Mouse (Mus musculus) 3134 (cell line): ENCODE data around the gene Babam2.
"Not testable (repeated sequence)": the region's sequence is repeated elsewhere in the genome, so short reads cannot be mapped to it uniquely, and the experiment has no call there.

ENCODE experiments used
- DNase-seq: peaks from one replicate; pipeline ENCODE4 v3.0.0-alpha.2; 2011; ENCODE audit warnings: low spot score; ENCODE audit not compliant: insufficient read length; ENCODE audit errors: extremely low read depth

Babam2 gene

GRCm38 (mm10) chr5:31827304-31827703, 129.8 kb downstream of the Babam2 start:
- no peak for DNase-seq

GRCm38 (mm10) chr5:31827896-31828295, 130.4 kb downstream of the Babam2 start:
- DNase-seq, result no peak

GRCm38 (mm10) chr5:31828747-31829146, 131.3 kb downstream of the Babam2 start:
- no peak for DNase-seq

- DNase-seq, result no peak
Measured at GRCm38 (mm10) chr5:31829588-31829987, 132.1 kb downstream of the Babam2 start.

- no peak for DNase-seq
Measured at GRCm38 (mm10) chr5:31831587-31831986, 134.1 kb downstream of the Babam2 start.

- DNase-seq, result peak; percentile 61
Measured at GRCm38 (mm10) chr5:31835691-31836090, 138.2 kb downstream of the Babam2 start.

GRCm38 (mm10) chr5:31839973-31840372, 142.5 kb downstream of the Babam2 start:
- no peak for DNase-seq

GRCm38 (mm10) chr5:31840406-31840805, 142.9 kb downstream of the Babam2 start:
- no peak for DNase-seq

- DNase-seq, result no peak
Measured at GRCm38 (mm10) chr5:31844856-31845255, 147.4 kb downstream of the Babam2 start.

- no peak for DNase-seq
Measured at GRCm38 (mm10) chr5:31846971-31847370, 149.5 kb downstream of the Babam2 start.

- no peak for DNase-seq
Measured at GRCm38 (mm10) chr5:31848995-31849394, 151.5 kb downstream of the Babam2 start.

- DNase-seq, result no peak
Measured at GRCm38 (mm10) chr5:31852786-31853185, 155.3 kb downstream of the Babam2 start.

GRCm38 (mm10) chr5:31853831-31854230, 156.3 kb downstream of the Babam2 start:
- no peak for DNase-seq

GRCm38 (mm10) chr5:31858877-31859276, 161.4 kb downstream of the Babam2 start:
- DNase-seq, result not testable (repeated sequence)

GRCm38 (mm10) chr5:31860426-31860825, 162.9 kb downstream of the Babam2 start:
- no peak for DNase-seq

GRCm38 (mm10) chr5:31860831-31861624, 163.5 kb downstream of the Babam2 start:
- no peak for DNase-seq

GRCm38 (mm10) chr5:31862753-31863468, 165.4 kb downstream of the Babam2 start:
- DNase-seq, result no peak

- no peak for DNase-seq
Measured at GRCm38 (mm10) chr5:31864095-31864494, 166.6 kb downstream of the Babam2 start.

- DNase-seq, result no peak
Measured at GRCm38 (mm10) chr5:31866071-31866470, 168.6 kb downstream of the Babam2 start.

GRCm38 (mm10) chr5:31870856-31871520, 173.5 kb downstream of the Babam2 start:
- no peak for DNase-seq

GRCm38 (mm10) chr5:31873328-31873727, 175.8 kb downstream of the Babam2 start:
- no peak for DNase-seq
